In genomic region chr5:141379836-141380773, GRCm38 (mm10) we compare ENCODE assay signal across 14 mouse cellular contexts.
DNase-seq lines count a peak whose midpoint lies in the region; ATAC-seq lines count a peak whose summit lies in the region.
"Had no signal": no experiment of that assay in that cellular context is flagged by ENCODE, and none has a peak within 500 bp of the region (broad histone marks: within the 10 kb centered on the region; RNA-seq: fewer than 3 reads in every experiment).

No protein-coding gene starts in this region.

- ATAC-seq in kidney, embryonic 14.5 days (ENCODE audit: low FRiP score, low TSS enrichment): peak; percentile 89
- peak; percentile 71 for ATAC-seq in hindbrain, embryonic 11.5 days (ENCODE audit: low FRiP score)
- peak; percentile 56; the same call in 1 of the 2 replicates for ATAC-seq in limb, embryonic 12.5 days (ENCODE audit: insufficient number of reproducible peaks, insufficient read depth, low FRiP score, low TSS enrichment, low read depth)
- ATAC-seq in erythroblast, adult 5-6 weeks (replicated peaks; ENCODE audit: low FRiP score, poor library complexity, severe bottlenecking): no peak

- 37% methylated on average over 9 of the region's 9 CpGs for WGBS in kidney, embryonic 14.5 days
- WGBS in hindbrain, embryonic 11.5 days: 52% methylated on average over 9 of the region's 9 CpGs
- whole genome bisulfite sequencing in limb, embryonic 12.5 days: 42% methylated on average over 9 of the region's 9 CpGs

- H3K27ac ChIP-seq in kidney, embryonic 14.5 days (ENCODE audit: low read depth, low read length): peak overlapping the region; percentile 90
- 0 out of 2 replicates have a peak overlapping the region, but pooled peaks have one; percentile 42 for H3K27ac ChIP-seq in hindbrain, embryonic 11.5 days (ENCODE audit: low read depth, low read length)
- peak overlapping the region; percentile 51 for H3K27ac ChIP-seq in limb, embryonic 12.5 days
- H3K27ac ChIP-seq: gastrocnemius, adult 2 months had no signal

- H3K9ac ChIP-seq in kidney, embryonic 14.5 days (ENCODE audit: low read depth, low read length): no peak overlapping the region
- no peak overlapping the region for H3K9ac ChIP-seq in hindbrain, embryonic 11.5 days (ENCODE audit: low read depth, low read length)
- H3K9ac ChIP-seq in limb, embryonic 12.5 days (replicated peaks): no peak overlapping the region

- H3K9me3 ChIP-seq in kidney, embryonic 14.5 days (ENCODE audit: control insufficient read depth, low read length): no peaks in the 10 kb centered on the region
- H3K9me3 ChIP-seq in hindbrain, embryonic 11.5 days (ENCODE audit: control insufficient read depth, low read length): no peaks in the 10 kb centered on the region
- H3K9me3 ChIP-seq in limb, embryonic 12.5 days: no peaks in the 10 kb centered on the region

- H3K36me3 ChIP-seq in kidney, embryonic 14.5 days (ENCODE audit: control insufficient read depth, insufficient read depth, low read length): no peaks in the 10 kb centered on the region
- no peaks in the 10 kb centered on the region for H3K36me3 ChIP-seq in hindbrain, embryonic 11.5 days (ENCODE audit: control insufficient read depth, insufficient read depth, low read length)
- H3K36me3 ChIP-seq in limb, embryonic 12.5 days: no peaks in the 10 kb centered on the region

- H3K4me1 ChIP-seq in kidney, embryonic 14.5 days (ENCODE audit: control insufficient read depth, insufficient read depth, low read length): peaks cover 16% of the 10 kb centered on the region; the same call in 1 of the 2 replicates
- H3K4me1 ChIP-seq in hindbrain, embryonic 11.5 days (replicated peaks; ENCODE audit: control insufficient read depth, insufficient read depth, low read length): 0 out of 2 replicates have a peak, but pooled peaks cover 5% of the 10 kb centered on the region
- H3K4me1 ChIP-seq in limb, embryonic 12.5 days (replicated peaks): peaks cover 20% of the 10 kb centered on the region

- DNase-seq in kidney, postnatal 14 days: no peak
- DNase-seq in embryo, embryonic 10 days (ENCODE audit: low spot score): peak; percentile 54
- peak; percentile 31 for DNase-seq in hindbrain, embryonic 11.5 days (ENCODE audit: low spot score)
- DNase-seq in spleen, postnatal 10 days (ENCODE audit: low spot score in 2 of 2): no peak
- DNase-seq in ovary, postnatal 10 days (ENCODE audit: low spot score): no peak
- DNase-seq: cerebellum, adult 8-10 months; gastrocnemius, adult 2 months; heart, postnatal 14 days; layer of hippocampus, postnatal 36 days; right cerebral cortex, adult 18-20 months; thymus, postnatal 36 days had no signal

- H3K4me2 ChIP-seq in kidney, embryonic 14.5 days (replicated peaks; ENCODE audit: low read depth, low read length): peak overlapping the region; percentile 11; the same call in 1 of the 2 replicates
- H3K4me2 ChIP-seq in hindbrain, embryonic 11.5 days (replicated peaks; ENCODE audit: low read depth, low read length): no peak overlapping the region
- H3K4me2 ChIP-seq in limb, embryonic 12.5 days: no peak overlapping the region

- no peak overlapping the region for H3K4me3 ChIP-seq in kidney, embryonic 14.5 days (ENCODE audit: low read length)
- no peak overlapping the region for H3K4me3 ChIP-seq in hindbrain, embryonic 11.5 days (ENCODE audit: low read depth, low read length)
- H3K4me3 ChIP-seq in limb, embryonic 12.5 days (replicated peaks): no peak overlapping the region
- H3K4me3 ChIP-seq: gastrocnemius, adult 2 months had no signal

- no peaks in the 10 kb centered on the region for H3K27me3 ChIP-seq in kidney, embryonic 14.5 days (ENCODE audit: control insufficient read depth, insufficient read depth, low read length)
- H3K27me3 ChIP-seq in hindbrain, embryonic 11.5 days (ENCODE audit: control insufficient read depth, insufficient read depth, low read length): no peaks in the 10 kb centered on the region
- no peaks in the 10 kb centered on the region for H3K27me3 ChIP-seq in limb, embryonic 12.5 days

Comparison
In these comparisons a context has a peak if more than half of its experiments do, and no peak if none do; other contexts are left out.
1. DNase-seq: peak in embryo, embryonic 10 days (single experiment) and hindbrain, embryonic 11.5 days (single experiment); none in kidney, postnatal 14 days (single experiment), spleen, postnatal 10 days (0 of 2) and ovary, postnatal 10 days (single experiment).
2. Peak in every context shown above with its lines, with median percentiles within 50 percentile points of each other: H3K27ac ChIP-seq.